Mouse (Mus musculus) embryonic facial prominence, embryonic 14.5 days (tissue): ENCODE data around the gene Pif1. TPM values are rescaled to one million over a fixed set of nuclear protein-coding genes. Genes with fewer than 3 reads are reported as not detected.

Experiments used
- ATAC-seq: fragments of 200-750 bp; cut with Nextera tagmentation; 2 replicates; pipeline ENCODE4 v1.8.0; 2017; ENCODE audit warnings: low read depth, moderate number of reproducible peaks, moderate TSS enrichment
- DNase-seq: peaks from one replicate; pipeline ENCODE4 v3.0.0-alpha.2; 2015; ENCODE audit warnings: low spot score
- H3K27ac ChIP-seq: fragments of 300-500 bp; sonication (generic); replicated peaks from 2 replicates; pipeline ENCODE4 v1.5.1; 2014; ENCODE audit warnings: low read depth, mild to moderate bottlenecking, low read length, moderate library complexity
- H3K27me3 ChIP-seq: fragments of 300-500 bp; sonication (generic); replicated peaks from 2 replicates; pipeline ENCODE4 v1.6.1; 2014; ENCODE audit warnings: low read length; ENCODE audit not compliant: control insufficient read depth, insufficient read depth
- H3K36me3 ChIP-seq: fragments of 300-500 bp; sonication (generic); 2 replicates; pipeline ENCODE4 v1.6.1; 2014; ENCODE audit warnings: low read length, mixed read lengths; ENCODE audit not compliant: control insufficient read depth, insufficient read depth
- H3K4me1 ChIP-seq: fragments of 300-500 bp; sonication (generic); 2 replicates; pipeline ENCODE4 v1.6.1; 2014; ENCODE audit warnings: antibody characterized with exemption, low read length; ENCODE audit not compliant: control insufficient read depth, insufficient read depth
- H3K4me2 ChIP-seq: fragments of 300-500 bp; sonication (generic); 2 replicates; pipeline ENCODE4 v1.6.1; 2014; ENCODE audit warnings: low read depth, mild to moderate bottlenecking, low read length, moderate library complexity, mixed read lengths
- H3K4me3 ChIP-seq: fragments of 300-500 bp; sonication (generic); 2 replicates; pipeline ENCODE4 v1.5.1; 2014; ENCODE audit warnings: low read depth, mild to moderate bottlenecking, low read length
- H3K9ac ChIP-seq: fragments of 300-500 bp; sonication (generic); 2 replicates; pipeline ENCODE4 v1.6.1; 2014; ENCODE audit warnings: low read depth, mild to moderate bottlenecking, low read length, moderate library complexity, mixed read lengths
- H3K9me3 ChIP-seq: fragments of 300-500 bp; sonication (generic); 2 replicates; pipeline ENCODE4 v1.6.1; 2016; ENCODE audit warnings: low read length; ENCODE audit not compliant: control insufficient read depth
- WGBS: fragments of 180-500 bp; shearing (Covaris S2); extraction: QIAGEN DNeasy Blood & Tissue Kit; methylation state at CpG from one replicate; pipeline ENCODE4 v1.1.7; 2014; 5-methylcytosine and 5-hydroxymethylcytosine counted together
- polyA plus RNA-seq: library from polyadenylated mRNA; unstranded; fragments of >200 nt; fragmentation: Nextera tagmentation; extraction: Ambion mirVana; gene quantifications from 2 replicates; pipeline ENCODE4 v1.2.1, GENCODE M21; 2014

Pif1 gene
- polyA plus RNA-seq, 1 experiment from 2014 or later = 5.9 TPM

GRCm38 (mm10) chr9:65593596-65593995 lies 6.6 kb downstream of the Pif1 start:
- H3K27me3 ChIP-seq = no peaks in the 10 kb centered on the region
- ATAC-seq (no peak), DNase-seq (no peak)
- no peak overlapping the region for H3K4me3 ChIP-seq
- H3K4me2 ChIP-seq = no peak overlapping the region
- no peaks in the 10 kb centered on the region for H3K9me3 ChIP-seq
- H3K4me1 ChIP-seq = peaks cover 9% of the 10 kb centered on the region
- no peak overlapping the region for H3K9ac ChIP-seq
- peaks cover 46% of the 10 kb centered on the region for H3K36me3 ChIP-seq
- H3K27ac ChIP-seq = no peak overlapping the region
- 69% methylated on average over 9 of the region's 9 CpGs for WGBS

- no peaks in the 10 kb centered on the region for H3K27me3 ChIP-seq
- ATAC-seq (no peak), DNase-seq (peak; percentile 77)
- H3K9me3 ChIP-seq = no peaks in the 10 kb centered on the region
- H3K4me3 ChIP-seq = no peak overlapping the region
- H3K4me1 ChIP-seq = no peaks in the 10 kb centered on the region
- WGBS = 37% methylated on average over 6 of the region's 11 CpGs
- no peak overlapping the region for H3K9ac ChIP-seq
- no peak overlapping the region for H3K27ac ChIP-seq
- peaks cover 17% of the 10 kb centered on the region for H3K36me3 ChIP-seq
- H3K4me2 ChIP-seq = peak overlapping the region; percentile 34; the same call in 1 of the 2 replicates
These were observed 11.8 kb downstream of the Pif1 start for GRCm38 (mm10) chr9:65598765-65599249.

- Histone ChIP-seq H3K4me2 (no peak overlapping the region), H3K9ac (no peak overlapping the region), H3K27ac (no peak overlapping the region), H3K36me3 (0 out of 2 replicates have a peak, but pooled peaks cover under 1% of the 10 kb centered on the region), H3K27me3 (no peaks in the 10 kb centered on the region), H3K4me1 (no peaks in the 10 kb centered on the region), H3K4me3 (no peak overlapping the region), H3K9me3 (no peaks in the 10 kb centered on the region)
- ATAC-seq (no peak), DNase-seq (no peak)
- 85% methylated on average over 2 of the region's 2 CpGs for WGBS
These were observed 14.0 kb downstream of the Pif1 start for GRCm38 (mm10) chr9:65600951-65601350.

DNA sequence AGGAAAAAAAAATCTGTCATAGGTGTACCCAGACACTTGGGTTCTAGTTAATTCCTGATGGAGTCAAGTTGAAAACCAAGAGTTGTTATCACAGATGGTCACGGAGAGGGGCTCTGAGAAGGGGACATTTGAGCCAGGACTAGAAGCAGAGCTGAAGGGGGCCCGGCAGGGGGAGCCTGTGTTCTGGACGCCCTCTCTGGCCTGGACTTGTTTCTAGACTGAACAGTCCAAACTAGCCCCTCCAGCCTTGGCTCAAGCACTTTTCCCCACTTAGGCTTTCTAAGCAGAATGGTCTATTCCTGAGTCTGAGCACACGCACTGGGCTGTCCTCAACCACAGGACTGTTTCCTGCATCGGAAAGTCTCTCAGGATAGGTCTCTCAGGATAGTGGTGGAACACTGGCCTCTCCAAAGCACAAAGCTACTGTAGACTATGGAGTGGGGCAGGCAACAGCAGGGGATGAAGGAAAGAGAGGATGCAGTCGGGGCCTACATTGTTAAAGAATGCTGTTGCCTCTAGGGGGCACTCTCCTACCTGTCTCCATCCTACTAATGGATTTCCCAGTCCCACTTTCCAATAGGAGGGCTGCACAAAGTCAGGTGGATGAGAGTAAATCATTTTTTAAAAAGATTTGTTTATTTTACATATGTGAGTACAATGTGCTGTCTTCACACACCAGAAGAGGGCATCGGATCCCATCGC lies 16.6 kb downstream of the Pif1 start:
- Histone ChIP-seq H3K36me3 (no peaks in the 10 kb centered on the region), H3K4me3 (no peak overlapping the region), H3K9me3 (no peaks in the 10 kb centered on the region), H3K4me2 (no peak overlapping the region), H3K9ac (no peak overlapping the region), H3K4me1 (0 out of 2 replicates have a peak, but pooled peaks cover 2% of the 10 kb centered on the region), H3K27me3 (no peaks in the 10 kb centered on the region), H3K27ac (no peak overlapping the region)
- no peak for ATAC-seq
- no peak for DNase-seq
- WGBS = 53% methylated on average over 8 of the region's 8 CpGs

DNA sequence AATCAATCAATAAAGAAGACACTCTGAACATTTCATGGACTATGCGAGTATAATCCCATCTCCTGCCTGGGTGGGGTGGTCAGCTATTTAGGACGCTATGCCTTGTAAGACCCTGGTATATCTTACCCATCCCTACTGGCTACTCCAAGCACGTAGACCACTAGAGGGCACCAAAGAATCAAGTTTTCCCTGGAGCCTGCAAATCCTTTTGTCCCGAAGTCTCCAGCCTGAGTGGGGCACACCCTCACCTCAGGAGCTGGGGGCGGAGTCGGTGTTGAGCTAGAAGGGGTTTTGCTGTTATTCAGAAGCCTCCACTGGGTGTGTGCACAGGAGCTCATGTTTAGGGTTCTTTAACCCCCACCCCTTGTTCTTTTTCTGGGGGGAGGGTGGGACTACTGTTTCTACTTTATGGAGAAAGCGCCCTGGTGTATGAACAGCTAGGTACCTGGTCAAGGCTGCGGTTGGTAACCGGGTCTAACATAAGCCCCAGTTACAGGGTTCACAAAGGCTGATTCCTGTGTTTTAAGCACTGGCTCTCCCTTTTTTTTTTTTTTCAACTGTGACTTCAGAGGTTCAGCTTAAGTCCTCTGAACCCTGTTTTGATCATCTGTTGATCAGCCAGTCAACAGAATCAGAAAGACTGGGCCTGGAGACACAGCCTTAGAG lies 18.6 kb downstream of the Pif1 start:
- H3K36me3 ChIP-seq = no peaks in the 10 kb centered on the region
- no peaks in the 10 kb centered on the region for H3K27me3 ChIP-seq
- no peaks in the 10 kb centered on the region for H3K9me3 ChIP-seq
- 0 out of 2 replicates have a peak, but pooled peaks cover 2% of the 10 kb centered on the region for H3K4me1 ChIP-seq
- 0 out of 2 replicates have a peak overlapping the region, but pooled peaks have one; percentile 1 for H3K4me3 ChIP-seq
- H3K4me2 ChIP-seq = peak overlapping the region; percentile 43
- DNase-seq (peak; percentile 96), ATAC-seq (peak; percentile 88)
- no peak overlapping the region for H3K27ac ChIP-seq
- H3K9ac ChIP-seq = no peak overlapping the region
- 7% methylated on average over 9 of the region's 9 CpGs for WGBS

GRCm38 (mm10) chr9:65606321-65607109 lies 19.6 kb downstream of the Pif1 start:
- Histone ChIP-seq H3K9me3 (no peaks in the 10 kb centered on the region), H3K27ac (no peak overlapping the region), H3K4me3 (no peak overlapping the region), H3K36me3 (no peaks in the 10 kb centered on the region), H3K9ac (peak overlapping the region; percentile 25; the same call in 1 of the 2 replicates), H3K4me1 (0 out of 2 replicates have a peak, but pooled peaks cover 2% of the 10 kb centered on the region), H3K27me3 (no peaks in the 10 kb centered on the region), H3K4me2 (no peak overlapping the region)
- DNase-seq = peak; percentile 11
- ATAC-seq = no peak
- WGBS = 44% methylated on average over 9 of the region's 9 CpGs

DNA sequence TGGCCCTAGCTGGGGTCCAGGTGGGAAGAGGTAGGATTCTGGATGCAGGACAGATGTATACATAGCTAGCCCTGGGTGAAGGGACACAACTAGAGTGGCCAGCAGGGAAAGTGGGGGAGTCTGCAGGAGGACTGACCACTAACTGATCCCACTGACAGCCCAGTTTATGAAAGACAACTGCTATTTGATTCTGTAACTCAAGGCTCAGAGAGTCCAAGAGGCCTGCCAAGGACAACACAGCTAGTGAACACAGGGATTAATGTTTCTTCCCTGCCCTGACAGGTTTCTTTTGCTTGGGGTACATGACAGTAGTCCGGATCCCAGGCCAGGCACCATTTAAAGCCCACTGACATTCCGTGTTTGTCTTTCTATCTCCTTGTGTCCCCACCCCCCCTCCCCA lies 20.2 kb downstream of the Pif1 start:
- no peak for DNase-seq
- Histone ChIP-seq H3K36me3 (no peaks in the 10 kb centered on the region), H3K9ac (no peak overlapping the region), H3K27ac (no peak overlapping the region), H3K4me2 (no peak overlapping the region), H3K27me3 (no peaks in the 10 kb centered on the region), H3K9me3 (no peaks in the 10 kb centered on the region), H3K4me3 (no peak overlapping the region), H3K4me1 (0 out of 2 replicates have a peak, but pooled peaks cover 2% of the 10 kb centered on the region)
- no peak for ATAC-seq
- WGBS = 16% methylated on average over 2 of the region's 2 CpGs

DNA sequence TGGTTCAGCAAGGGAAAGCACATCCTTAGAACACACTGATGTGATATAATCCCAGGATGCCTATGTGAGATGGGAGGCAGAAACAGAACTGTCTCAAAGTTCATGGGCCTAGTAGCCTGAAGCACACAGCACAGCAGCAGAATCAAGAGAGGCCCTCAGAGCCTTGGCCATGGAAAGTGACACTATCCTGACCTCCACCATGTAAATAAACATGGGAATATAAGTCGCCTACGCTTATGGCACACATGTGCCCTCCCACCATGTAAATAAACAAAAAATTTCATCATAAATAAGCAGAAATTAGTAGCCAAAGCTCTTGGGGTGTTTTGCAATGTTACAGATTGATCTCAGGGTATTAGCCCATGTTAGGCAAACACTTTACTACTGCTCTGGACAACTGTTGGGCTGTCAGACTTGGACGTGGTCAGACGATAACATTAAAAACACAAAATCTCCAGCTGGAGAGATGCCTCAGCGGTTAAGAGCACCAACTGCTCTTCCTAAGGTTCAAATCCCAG lies 25.1 kb downstream of the Pif1 start:
- Histone ChIP-seq H3K36me3 (no peaks in the 10 kb centered on the region), H3K9ac (no peak overlapping the region), H3K4me1 (no peaks in the 10 kb centered on the region), H3K9me3 (no peaks in the 10 kb centered on the region), H3K4me3 (no peak overlapping the region), H3K4me2 (no peak overlapping the region), H3K27me3 (no peaks in the 10 kb centered on the region), H3K27ac (no peak overlapping the region)
- no peak for ATAC-seq
- DNase-seq = no peak
- WGBS = 74% methylated on average over 5 of the region's 5 CpGs
